Mouse (Mus musculus) myocyte (in vitro differentiated cells): ENCODE results near the gene Nrl.

ENCODE experiments used
- CEBPB ChIP-seq: IDR thresholded peaks from 2 replicates; pipeline ENCODE4 v1.6.1; 2011; ENCODE audit warnings: mild to moderate bottlenecking, moderate library complexity; ENCODE audit not compliant: poor library complexity, insufficient read depth, severe bottlenecking
- E2F4 ChIP-seq: IDR thresholded peaks from one replicate; pipeline ENCODE4 v1.6.1; 2011; ENCODE audit warnings: mild to moderate bottlenecking, control low read depth, moderate library complexity; ENCODE audit not compliant: insufficient read depth
- MAX ChIP-seq: IDR thresholded peaks from one replicate; pipeline ENCODE4 v1.6.1; 2011; ENCODE audit warnings: low read depth, mild to moderate bottlenecking, control low read depth
- POLR2A ChIP-seq: IDR thresholded peaks from one replicate; pipeline ENCODE4 v1.6.1; 2011; ENCODE audit warnings: low read depth, mild to moderate bottlenecking, control low read depth, moderate library complexity; ENCODE audit not compliant: insufficient read length
- POLR2AphosphoS2 ChIP-seq: IDR thresholded peaks from one replicate; pipeline ENCODE4 v1.6.1; 2011; ENCODE audit warnings: low read depth, control low read depth; ENCODE audit not compliant: insufficient read length
- REST ChIP-seq: IDR thresholded peaks from one replicate; pipeline ENCODE4 v1.6.1; 2011; ENCODE audit warnings: mild to moderate bottlenecking, control low read depth, moderate library complexity; ENCODE audit not compliant: insufficient read depth, insufficient read length
- TCF12 ChIP-seq: IDR thresholded peaks from one replicate; pipeline ENCODE4 v1.6.1; 2011; ENCODE audit warnings: mild to moderate bottlenecking, control low read depth; ENCODE audit not compliant: poor library complexity, insufficient read depth, severe bottlenecking
- TCF3 ChIP-seq: IDR thresholded peaks from one replicate; pipeline ENCODE4 v1.6.1; 2011; ENCODE audit warnings: low read depth, control low read depth; ENCODE audit not compliant: insufficient read length
- USF1 ChIP-seq: IDR thresholded peaks from one replicate; pipeline ENCODE4 v1.6.1; 2011; ENCODE audit warnings: low read depth, mild to moderate bottlenecking, control low read depth, moderate library complexity

- TF ChIP-seq E2F4 (no peak), POLR2A (no peak), POLR2AphosphoS2 (no peak), TCF3 (no peak), MAX (no peak), REST (no peak), TCF12 (no peak), USF1 (no peak), CEBPB (no peak)
Measured at GRCm38 (mm10) chr14:55490361-55491201, 34.2 kb downstream of the Nrl start, which contains the start of gene Carmil3.
